Mouse (Mus musculus): ENCODE results near the gene Dennd6b. TPM values are rescaled to one million over a fixed set of nuclear protein-coding genes. Genes with fewer than 3 reads are reported as not detected.
A peak's percentile ranks its signal among the peaks of the same experiment; 100 is the strongest.

The Dennd6b gene
- polyA plus RNA-seq, 1 experiment from 2014 or later, result 12.4 TPM

DNA sequence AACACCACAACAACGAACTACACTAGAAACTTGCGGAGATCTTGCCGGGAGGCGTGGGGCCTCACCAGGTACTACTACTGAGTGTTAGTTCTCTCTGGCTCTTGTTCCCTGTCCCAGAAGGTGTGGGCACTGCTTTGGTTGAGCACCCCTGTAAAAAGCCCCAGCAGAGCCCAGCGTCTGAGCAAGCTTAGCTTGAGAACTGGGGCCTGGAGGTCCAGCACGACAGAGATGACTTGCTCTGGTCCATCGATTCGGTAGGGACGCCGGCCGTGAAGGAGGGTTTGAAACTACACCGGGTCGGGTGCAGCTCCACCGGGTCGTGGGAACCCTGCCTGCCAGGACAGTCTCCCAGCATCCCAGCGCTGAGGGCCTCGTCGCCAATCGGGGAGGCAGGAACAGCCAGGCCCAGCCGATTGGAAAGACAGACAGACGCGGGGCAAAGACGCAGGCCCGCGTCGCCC, 16.2 kb downstream of the Dennd6b start:
- ATAC-seq (ENCODE audit: insufficient number of reproducible peaks, low FRiP score, low TSS enrichment, low read depth), result no peak

DNA sequence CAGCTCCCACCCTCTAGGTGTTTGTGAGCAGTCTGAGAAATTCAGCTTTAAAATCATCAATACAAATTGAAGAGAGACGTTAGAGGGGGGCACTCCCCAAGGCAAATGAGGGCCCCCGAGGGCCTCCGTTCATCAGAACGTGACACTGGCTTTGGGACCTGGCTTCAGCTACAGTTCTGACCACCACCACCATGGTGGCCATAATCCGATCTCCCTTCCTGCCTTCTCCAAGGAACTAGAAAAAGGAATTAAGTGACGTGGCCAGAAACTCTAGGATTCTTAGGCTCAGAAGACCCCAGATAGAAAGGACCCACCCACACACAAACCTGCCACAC, 16.7 kb downstream of the Dennd6b start:
- Histone ChIP-seq H3K4me1 (peaks cover 71% of the 10 kb centered on the region), H3K27ac (peak overlapping the region; percentile 94), H3K9ac (peak overlapping the region; percentile 85), H3K4me2 (peak overlapping the region; percentile 71), H3K9me3 (no peaks in the 10 kb centered on the region), H3K27me3 (no peaks in the 10 kb centered on the region), H3K4me3 (peak overlapping the region; percentile 83), H3K36me3 (no peaks in the 10 kb centered on the region)
- no peak for ATAC-seq (ENCODE audit: insufficient number of reproducible peaks, low FRiP score, low TSS enrichment, low read depth)
- under 1% methylated on average over 6 of the region's 6 CpGs for WGBS

More for the DNA sequence above, 16.2 kb downstream of the Dennd6b start:
- H3K4me1 ChIP-seq, result peaks cover 69% of the 10 kb centered on the region
- peak overlapping the region; percentile 94 for H3K27ac ChIP-seq
- WGBS, result under 1% methylated on average over 26 of the region's 26 CpGs
- peak overlapping the region; percentile 83 for H3K4me3 ChIP-seq
- H3K4me2 ChIP-seq, result peak overlapping the region; percentile 71
- no peaks in the 10 kb centered on the region for H3K36me3 ChIP-seq
- H3K9me3 ChIP-seq, result no peaks in the 10 kb centered on the region
- H3K9ac ChIP-seq, result peak overlapping the region; percentile 85
- H3K27me3 ChIP-seq, result no peaks in the 10 kb centered on the region

DNA sequence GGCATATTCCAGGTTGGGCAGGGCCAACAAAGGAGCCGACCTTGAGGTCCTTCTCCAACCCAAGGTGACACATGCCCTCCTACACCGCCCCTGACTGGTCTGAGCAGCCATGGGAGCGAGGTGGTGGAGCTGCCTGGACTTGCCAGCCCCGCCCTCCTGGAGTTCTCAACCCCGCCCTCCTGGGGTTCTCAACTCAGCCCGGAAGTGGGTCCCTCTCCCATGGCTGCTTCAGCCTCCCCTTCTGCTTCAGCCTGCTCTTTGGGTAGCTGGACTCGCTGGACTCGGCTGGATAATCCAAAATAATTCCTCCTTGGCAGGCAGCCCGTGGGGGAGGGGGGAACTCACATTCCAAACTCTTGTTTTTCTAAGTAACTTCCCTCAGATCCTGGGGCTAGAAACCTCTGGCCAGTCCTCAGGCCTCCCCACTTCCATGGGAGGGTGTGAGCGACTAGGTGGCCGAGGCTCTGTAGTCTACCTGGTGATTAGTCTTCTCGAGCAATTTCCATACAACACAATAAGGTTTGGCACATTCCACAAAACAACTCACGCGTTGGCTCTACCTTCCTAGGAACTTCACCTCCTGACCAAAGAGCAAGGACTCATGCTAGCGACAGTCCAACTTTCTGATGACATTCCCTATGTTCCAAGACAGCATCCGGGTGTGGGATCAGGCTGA, 17.2 kb downstream of the Dennd6b start:
- Histone ChIP-seq H3K9me3 (no peaks in the 10 kb centered on the region), H3K4me1 (peaks cover 75% of the 10 kb centered on the region), H3K27me3 (no peaks in the 10 kb centered on the region), H3K4me2 (peak overlapping the region; percentile 71), H3K4me3 (peak overlapping the region; percentile 83), H3K36me3 (no peaks in the 10 kb centered on the region), H3K9ac (peak overlapping the region; percentile 85), H3K27ac (peak overlapping the region; percentile 94)
- ATAC-seq (ENCODE audit: insufficient number of reproducible peaks, low FRiP score, low TSS enrichment, low read depth), result 0 out of 2 replicates have a peak, but pooled peaks have one; percentile 27
- WGBS, result under 1% methylated on average over 16 of the region's 16 CpGs

DNA sequence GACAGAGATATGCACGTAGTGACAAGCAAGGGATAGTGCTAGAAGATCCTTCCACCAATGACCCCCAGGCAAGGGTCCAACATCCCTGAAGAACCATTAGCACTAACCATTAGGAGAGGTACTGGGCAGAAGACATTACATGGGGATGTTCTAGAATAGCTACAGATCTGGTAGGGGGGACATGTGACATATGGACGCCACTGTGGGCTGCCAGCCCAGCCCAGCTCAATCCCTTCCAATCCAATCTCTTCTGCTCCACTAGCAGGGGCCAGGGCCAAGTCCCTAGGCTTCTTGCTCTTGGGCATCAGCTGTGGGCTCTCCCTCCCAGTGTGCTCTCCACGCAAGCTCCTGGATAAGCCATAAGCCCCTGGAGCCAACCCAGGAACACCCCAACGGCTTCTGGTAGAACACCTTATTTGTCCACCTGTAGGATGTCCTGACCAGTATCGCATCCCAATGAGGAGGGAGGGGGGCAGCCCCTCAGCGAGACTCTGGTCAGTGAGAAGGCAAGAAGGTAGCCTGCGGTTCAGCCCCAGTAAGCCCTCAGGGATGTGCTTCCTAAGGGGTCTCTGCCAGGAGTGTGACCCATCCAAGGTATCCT, 17.9 kb downstream of the Dennd6b start:
- Histone ChIP-seq H3K4me3 (peak overlapping the region; percentile 83), H3K4me2 (peak overlapping the region; percentile 71), H3K4me1 (peaks cover 82% of the 10 kb centered on the region), H3K27ac (peak overlapping the region; percentile 94), H3K9me3 (no peaks in the 10 kb centered on the region), H3K27me3 (no peaks in the 10 kb centered on the region), H3K9ac (no peak overlapping the region; the same call in 1 of the 2 replicates), H3K36me3 (no peaks in the 10 kb centered on the region)
- ATAC-seq (ENCODE audit: insufficient number of reproducible peaks, low FRiP score, low TSS enrichment, low read depth), result no peak
- WGBS, result 60% methylated on average over 7 of the region's 7 CpGs

DNA sequence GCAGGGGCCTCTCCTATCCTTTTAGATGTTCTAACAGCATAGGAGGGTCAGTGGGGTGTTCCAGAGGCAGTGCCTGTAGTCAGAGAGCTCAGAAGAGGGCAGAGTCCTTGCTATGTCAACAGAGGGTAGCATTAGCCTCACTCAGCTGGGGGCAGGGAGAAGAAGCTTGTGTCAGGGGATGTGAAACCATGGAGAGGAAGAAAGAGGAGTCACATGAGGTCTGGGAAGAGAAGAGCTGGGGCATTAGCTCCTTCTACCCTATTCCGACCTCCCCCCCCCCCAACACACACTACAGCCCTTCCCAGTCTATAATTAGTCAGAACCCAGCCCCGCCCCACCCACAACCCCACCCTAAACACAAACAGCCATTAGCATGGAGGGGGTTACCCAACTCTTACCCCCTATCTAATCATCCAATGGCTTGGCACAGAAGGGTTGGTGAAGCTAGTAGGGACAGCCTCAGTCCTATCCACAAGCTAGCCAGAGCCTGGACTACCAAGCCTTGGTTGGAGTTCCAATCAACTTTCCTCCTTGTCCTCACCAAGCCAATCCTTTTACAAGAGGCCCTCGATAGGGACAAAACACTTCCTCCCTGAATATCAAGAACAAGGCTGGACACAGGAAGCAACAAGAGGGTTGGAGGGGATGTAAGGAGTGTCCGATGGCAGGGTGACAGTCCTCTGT, 18.6 kb downstream of the Dennd6b start:
- no peak for ATAC-seq (ENCODE audit: insufficient number of reproducible peaks, low FRiP score, low TSS enrichment, low read depth)
- WGBS, result 66% methylated on average over 3 of the region's 4 CpGs
- peak overlapping the region; percentile 94 for H3K27ac ChIP-seq

DNA sequence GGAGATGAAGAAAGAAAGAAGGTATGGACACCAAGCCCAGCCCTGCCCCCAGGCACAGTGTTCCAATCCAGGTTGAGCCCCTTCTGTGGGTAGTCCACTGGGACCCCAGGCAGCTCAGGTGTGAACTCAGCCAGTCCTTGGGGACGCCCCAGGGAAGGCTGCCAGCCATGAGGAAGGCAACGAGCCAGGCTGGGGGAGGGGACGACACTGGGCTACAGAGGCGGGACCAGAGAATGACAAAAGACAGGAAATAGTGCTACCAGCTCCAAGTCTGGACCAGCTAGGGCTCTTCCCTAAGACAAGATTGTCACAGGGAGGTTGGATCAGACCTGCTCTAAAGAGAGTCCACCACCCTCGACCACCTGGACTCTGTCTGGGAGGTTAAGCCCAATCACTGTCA, 19.2 kb downstream of the Dennd6b start:
- Histone ChIP-seq H3K9ac (no peak overlapping the region), H3K4me2 (0 out of 2 replicates have a peak overlapping the region, but pooled peaks have one; percentile 8), H3K4me3 (no peak overlapping the region), H3K27me3 (no peaks in the 10 kb centered on the region), H3K9me3 (no peaks in the 10 kb centered on the region), H3K27ac (peak overlapping the region; percentile 71), H3K4me1 (peaks cover 87% of the 10 kb centered on the region), H3K36me3 (no peaks in the 10 kb centered on the region)
- ATAC-seq (ENCODE audit: insufficient number of reproducible peaks, low FRiP score, low TSS enrichment, low read depth), result no peak
- WGBS, result 15% methylated on average over 5 of the region's 5 CpGs

More for the DNA sequence above, 18.6 kb downstream of the Dennd6b start:
- Histone ChIP-seq H3K4me1 (peaks cover 87% of the 10 kb centered on the region), H3K9ac (no peak overlapping the region), H3K27me3 (no peaks in the 10 kb centered on the region), H3K4me2 (peak overlapping the region; percentile 71; the same call in 1 of the 2 replicates), H3K9me3 (no peaks in the 10 kb centered on the region), H3K36me3 (no peaks in the 10 kb centered on the region), H3K4me3 (peak overlapping the region; percentile 83; the same call in 1 of the 2 replicates)

DNA sequence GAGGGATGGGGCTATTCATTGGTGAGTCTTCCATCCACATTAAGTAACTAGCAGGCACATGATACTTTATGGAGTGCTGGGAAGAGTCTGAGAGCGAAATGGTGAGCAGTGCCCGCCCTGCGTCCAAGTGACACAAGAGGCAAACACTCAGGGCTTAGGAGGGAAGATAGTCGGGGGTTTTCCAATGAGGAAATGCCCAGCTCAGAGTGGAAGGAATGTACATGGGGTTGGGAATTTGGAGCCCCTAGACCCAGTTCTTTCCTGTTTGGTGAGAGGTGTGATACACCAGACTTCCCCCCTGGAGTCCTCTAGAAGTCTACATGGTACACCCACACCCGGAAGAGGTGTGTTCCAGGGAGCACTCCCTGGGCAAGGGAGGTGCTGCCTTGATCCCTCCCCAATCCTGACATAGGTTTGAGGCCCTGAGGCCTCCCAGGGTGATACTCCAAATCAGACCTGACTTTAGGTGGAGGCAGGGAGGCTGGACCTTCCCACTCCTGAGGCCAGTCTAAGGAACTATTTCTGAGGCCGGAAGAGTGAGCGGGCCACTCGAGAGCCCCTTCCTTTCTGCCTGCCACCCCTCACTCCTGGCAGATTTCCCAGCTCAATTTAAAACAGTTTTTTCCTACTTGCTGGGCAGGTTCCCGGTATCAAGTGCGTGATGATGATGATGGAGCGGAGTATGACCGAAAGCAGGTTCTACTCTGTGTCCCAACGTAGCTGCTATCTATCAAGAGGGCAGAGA, 20.7 kb downstream of the Dennd6b start:
- 55% methylated on average over 13 of the region's 13 CpGs for WGBS
- H3K4me1 ChIP-seq, result peaks cover 85% of the 10 kb centered on the region
- H3K4me2 ChIP-seq, result no peak overlapping the region
- H3K9me3 ChIP-seq, result no peaks in the 10 kb centered on the region
- H3K27ac ChIP-seq, result peak overlapping the region; percentile 68
- H3K36me3 ChIP-seq, result no peaks in the 10 kb centered on the region
- H3K27me3 ChIP-seq, result no peaks in the 10 kb centered on the region
- ATAC-seq (ENCODE audit: insufficient number of reproducible peaks, low FRiP score, low TSS enrichment, low read depth), result no peak
- H3K9ac ChIP-seq, result no peak overlapping the region
- H3K4me3 ChIP-seq, result no peak overlapping the region

DNA sequence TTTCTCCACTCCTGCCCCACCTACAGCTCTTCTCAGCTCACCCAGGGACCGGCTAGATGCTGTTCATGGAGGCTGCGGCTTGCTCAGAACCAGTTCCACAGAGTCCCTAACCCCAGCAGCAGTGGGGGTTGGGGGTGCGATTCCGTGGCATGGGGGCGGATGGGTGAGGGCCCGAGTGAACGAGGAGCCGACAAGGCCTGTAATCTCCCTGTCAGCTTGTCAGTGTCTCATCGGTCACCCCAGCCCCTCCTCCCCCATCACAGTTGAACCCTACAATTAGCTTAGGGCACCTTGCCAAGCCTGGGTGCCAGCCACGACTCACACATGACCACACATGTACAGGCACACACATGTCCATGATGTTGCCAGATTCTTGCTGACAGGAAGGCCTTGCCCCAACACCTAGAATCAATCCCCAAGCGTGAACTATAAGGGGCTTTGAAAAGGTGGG, 21.4 kb downstream of the Dennd6b start:
- H3K9ac ChIP-seq, result no peak overlapping the region
- H3K4me3 ChIP-seq, result 0 out of 2 replicates have a peak overlapping the region, but pooled peaks have one; percentile 53

DNA sequence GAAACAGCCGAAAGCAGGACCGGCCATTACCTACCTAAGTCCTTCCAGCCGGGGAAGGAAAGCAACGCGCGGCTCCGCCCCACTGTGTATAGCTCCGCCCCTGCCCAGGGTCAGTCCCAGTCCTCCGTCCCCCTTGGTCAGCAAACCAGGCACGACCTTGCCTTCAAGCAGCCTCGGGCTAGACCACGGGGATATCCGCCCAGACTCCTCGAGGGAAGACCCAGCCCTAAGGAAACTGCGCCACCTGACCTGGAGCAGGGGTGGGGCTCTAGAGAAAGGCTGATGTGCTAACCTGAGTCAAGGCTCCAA, 22.4 kb downstream of the Dennd6b start:
- Histone ChIP-seq H3K4me1 (peaks cover 94% of the 10 kb centered on the region), H3K4me3 (peak overlapping the region; percentile 53), H3K36me3 (0 out of 2 replicates have a peak, but pooled peaks cover 1% of the 10 kb centered on the region), H3K4me2 (peak overlapping the region; percentile 98), H3K9me3 (no peaks in the 10 kb centered on the region), H3K9ac (0 out of 2 replicates have a peak overlapping the region, but pooled peaks have one; percentile 54), H3K27ac (peak overlapping the region; percentile 72), H3K27me3 (no peaks in the 10 kb centered on the region)
- 4% methylated on average over 15 of the region's 15 CpGs for WGBS
- ATAC-seq (ENCODE audit: insufficient number of reproducible peaks, low FRiP score, low TSS enrichment, low read depth), result no peak

More for the DNA sequence above, 21.4 kb downstream of the Dennd6b start:
- 52% methylated on average over 11 of the region's 11 CpGs for WGBS
- no peaks in the 10 kb centered on the region for H3K27me3 ChIP-seq
- no peak overlapping the region for H3K4me2 ChIP-seq
- H3K36me3 ChIP-seq, result no peaks in the 10 kb centered on the region
- no peaks in the 10 kb centered on the region for H3K9me3 ChIP-seq
- peaks cover 91% of the 10 kb centered on the region for H3K4me1 ChIP-seq
- H3K27ac ChIP-seq, result peak overlapping the region; percentile 68
- ATAC-seq (ENCODE audit: insufficient number of reproducible peaks, low FRiP score, low TSS enrichment, low read depth), result no peak

DNA sequence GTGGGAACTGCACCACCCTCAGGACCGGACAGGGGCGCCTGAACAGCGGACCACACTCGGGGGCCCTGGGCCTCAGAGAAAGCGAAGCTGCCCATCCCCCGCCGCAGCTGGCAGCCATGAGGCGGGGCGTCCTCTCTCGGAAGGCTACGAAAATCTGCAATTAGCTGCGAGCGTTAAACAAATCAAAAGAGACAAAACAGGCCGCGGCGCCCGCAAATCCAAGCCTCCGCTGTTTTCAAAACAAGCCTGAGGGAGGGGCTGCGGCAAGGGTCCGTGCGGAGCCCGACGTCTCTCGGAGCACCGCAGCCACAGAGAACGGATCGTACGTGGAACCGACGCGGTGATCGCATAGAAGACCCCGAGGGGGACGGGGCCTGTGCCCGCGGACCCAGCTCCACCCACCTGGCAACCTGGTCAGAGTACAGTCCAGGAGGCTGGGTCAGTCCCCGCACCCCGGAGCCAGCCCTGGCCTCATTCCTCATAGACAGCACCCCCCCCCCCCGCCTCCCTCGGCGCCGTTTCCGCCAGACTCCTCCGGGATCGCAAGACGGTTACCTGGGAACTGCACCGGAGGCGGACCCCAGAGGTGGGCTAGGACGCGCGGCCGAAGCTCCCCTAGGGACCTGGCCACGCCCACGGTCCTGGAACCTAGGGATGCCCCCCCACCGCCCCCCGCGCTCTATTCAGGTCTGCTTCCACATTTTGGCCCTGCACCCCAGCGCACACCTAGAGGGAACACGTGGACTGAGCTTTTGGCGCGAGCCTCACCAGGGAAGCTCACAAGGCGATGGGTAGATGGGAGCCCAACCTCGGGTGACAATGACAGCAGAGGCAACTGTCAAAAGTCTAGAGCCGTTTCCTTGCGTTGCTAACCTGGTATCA, 23.0 kb downstream of the Dennd6b start:
- Histone ChIP-seq H3K9me3 (no peaks in the 10 kb centered on the region), H3K27ac (peak overlapping the region; percentile 72), H3K27me3 (no peaks in the 10 kb centered on the region), H3K36me3 (0 out of 2 replicates have a peak, but pooled peaks cover 3% of the 10 kb centered on the region), H3K9ac (peak overlapping the region; percentile 54), H3K4me2 (peak overlapping the region; percentile 98), H3K4me1 (peaks cover 90% of the 10 kb centered on the region), H3K4me3 (peak overlapping the region; percentile 53)
- no peak for ATAC-seq (ENCODE audit: insufficient number of reproducible peaks, low FRiP score, low TSS enrichment, low read depth)
- under 1% methylated on average over 61 of the region's 65 CpGs for WGBS

Data from limb, embryonic 15.5 days (tissue).